Mouse (Mus musculus) myocyte (in vitro differentiated cells): Measurements from ENCODE around the gene Dhtkd1. TPM values are rescaled to one million over a fixed set of nuclear protein-coding genes. Genes with fewer than 3 reads are reported as not detected.

Source experiments
- H3K27me3 ChIP-seq: one replicate; pipeline ENCODE4 v1.6.1; 2011; ENCODE audit not compliant: control insufficient read depth, insufficient read depth, insufficient read length
- H3K36me3 ChIP-seq: one replicate; pipeline ENCODE4 v1.6.1; 2011; ENCODE audit not compliant: control insufficient read depth, insufficient read depth
- H3K4me2 ChIP-seq: one replicate; pipeline ENCODE4 v1.6.1; 2011; ENCODE audit warnings: low read depth, control low read depth
- H3K4me3 ChIP-seq: one replicate; pipeline ENCODE4 v1.5.1; 2011; ENCODE audit warnings: mild to moderate bottlenecking, control low read depth, moderate library complexity
- H3K79me2 ChIP-seq: one replicate; pipeline ENCODE4 v1.6.1; 2011; ENCODE audit not compliant: control insufficient read depth, insufficient read depth
- H3ac ChIP-seq: one replicate; pipeline ENCODE4 v1.6.1; 2011; ENCODE audit not compliant: control insufficient read depth, insufficient read length
- CEBPB ChIP-seq: IDR thresholded peaks from 2 replicates; pipeline ENCODE4 v1.6.1; 2011; ENCODE audit warnings: mild to moderate bottlenecking, moderate library complexity; ENCODE audit not compliant: poor library complexity, insufficient read depth, severe bottlenecking
- E2F4 ChIP-seq: IDR thresholded peaks from one replicate; pipeline ENCODE4 v1.6.1; 2011; ENCODE audit warnings: mild to moderate bottlenecking, control low read depth, moderate library complexity; ENCODE audit not compliant: insufficient read depth
- MAX ChIP-seq: IDR thresholded peaks from one replicate; pipeline ENCODE4 v1.6.1; 2011; ENCODE audit warnings: low read depth, mild to moderate bottlenecking, control low read depth
- MYOD1 ChIP-seq, 3 experiments: IDR thresholded peaks; one replicate each; pipeline ENCODE4 v1.6.1; 2011; ENCODE audit warnings: control low read depth in 2 of 3, low read depth in 2 of 3, mild to moderate bottlenecking in 2 of 3, moderate library complexity in 1 of 3; ENCODE audit not compliant: insufficient read length in 2 of 3, control insufficient read depth in 1 of 3
- MYOG ChIP-seq, 3 experiments: IDR thresholded peaks; one replicate each; pipeline ENCODE4 v1.6.1; 2011; ENCODE audit warnings: control low read depth in 2 of 3, low read depth in 2 of 3, mild to moderate bottlenecking in 2 of 3; ENCODE audit not compliant: insufficient read length in 2 of 3, control insufficient read depth in 1 of 3, insufficient read depth in 1 of 3
- POLR2A ChIP-seq: IDR thresholded peaks from one replicate; pipeline ENCODE4 v1.6.1; 2011; ENCODE audit warnings: low read depth, mild to moderate bottlenecking, control low read depth, moderate library complexity; ENCODE audit not compliant: insufficient read length
- POLR2AphosphoS2 ChIP-seq: IDR thresholded peaks from one replicate; pipeline ENCODE4 v1.6.1; 2011; ENCODE audit warnings: low read depth, control low read depth; ENCODE audit not compliant: insufficient read length
- REST ChIP-seq: IDR thresholded peaks from one replicate; pipeline ENCODE4 v1.6.1; 2011; ENCODE audit warnings: mild to moderate bottlenecking, control low read depth, moderate library complexity; ENCODE audit not compliant: insufficient read depth, insufficient read length
- SRF ChIP-seq: IDR thresholded peaks from one replicate; pipeline ENCODE4 v1.6.1; 2011; ENCODE audit warnings: low read depth; ENCODE audit not compliant: control insufficient read depth, insufficient read length
- TCF12 ChIP-seq: IDR thresholded peaks from one replicate; pipeline ENCODE4 v1.6.1; 2011; ENCODE audit warnings: mild to moderate bottlenecking, control low read depth; ENCODE audit not compliant: poor library complexity, insufficient read depth, severe bottlenecking
- TCF3 ChIP-seq: IDR thresholded peaks from one replicate; pipeline ENCODE4 v1.6.1; 2011; ENCODE audit warnings: low read depth, control low read depth; ENCODE audit not compliant: insufficient read length
- USF1 ChIP-seq: IDR thresholded peaks from one replicate; pipeline ENCODE4 v1.6.1; 2011; ENCODE audit warnings: low read depth, mild to moderate bottlenecking, control low read depth, moderate library complexity
- polyA plus RNA-seq: library from polyadenylated mRNA; unstranded; fragments of >200 nt; fragmentation: generic; extraction: Trizol; gene quantifications from one replicate; pipeline ENCODE4 v1.2.1, GENCODE M21; 2012; ENCODE audit warnings: missing spikeins

Dhtkd1 gene
- polyA plus RNA-seq, 1 experiment: 0.12 TPM

GRCm38 (mm10) chr2:5929793-5930192 is 12.8 kb downstream of the Dhtkd1 start:
- TF ChIP-seq CEBPB: no peak
- no peak for TF ChIP-seq MYOD1 (IDR thresholded peaks at IDR 0.05; ENCODE audit: control insufficient read depth in 1 of 3, insufficient read length in 2 of 3, low read depth in 2 of 3)
- no peak for TF ChIP-seq SRF
- TF ChIP-seq POLR2A: no peak
- TF ChIP-seq REST: no peak
- TF ChIP-seq MAX: no peak
- TF ChIP-seq E2F4: no peak
- no peak for TF ChIP-seq TCF12
- TF ChIP-seq MYOG (IDR thresholded peaks at IDR 0.05; ENCODE audit: control insufficient read depth in 1 of 3, insufficient read depth in 1 of 3, insufficient read length in 2 of 3, low read depth in 2 of 3): no peak
- TF ChIP-seq USF1: no peak
- no peak for TF ChIP-seq POLR2AphosphoS2
- TF ChIP-seq TCF3: no peak
- no peaks in the 10 kb centered on the region for H3K36me3 ChIP-seq
- H3K79me2 ChIP-seq: no peaks in the 10 kb centered on the region
- H3K27me3 ChIP-seq: no peaks in the 10 kb centered on the region
- no peak overlapping the region for H3K4me2 ChIP-seq
- H3K4me3 ChIP-seq: no peak overlapping the region
- H3ac ChIP-seq: no peak overlapping the region

DNA sequence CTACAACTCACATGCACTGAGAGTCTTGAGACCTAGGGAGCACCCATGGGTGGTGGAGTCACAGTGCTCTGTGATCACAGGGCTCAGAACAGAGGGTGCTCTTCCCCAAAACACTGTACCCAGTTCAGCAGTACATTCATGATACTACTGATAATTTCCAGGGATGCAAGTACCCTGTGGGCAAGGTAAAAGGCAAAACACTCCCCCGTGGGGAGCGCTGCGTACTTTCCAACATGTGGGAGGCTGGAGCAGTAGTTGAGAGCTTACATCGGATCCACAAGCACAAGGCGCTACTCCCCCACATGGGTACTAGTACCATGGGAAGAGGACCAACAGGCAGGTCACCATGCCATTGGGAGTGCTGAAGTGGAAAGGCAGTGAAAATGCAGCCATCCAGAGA is 15.1 kb downstream of the Dhtkd1 start:
- H3K36me3 ChIP-seq: no peaks in the 10 kb centered on the region
- TF ChIP-seq TCF3: no peak
- TF ChIP-seq TCF12: no peak
- H3K4me3 ChIP-seq: no peak overlapping the region
- no peak overlapping the region for H3K4me2 ChIP-seq
- H3ac ChIP-seq: no peak overlapping the region
- no peaks in the 10 kb centered on the region for H3K79me2 ChIP-seq
- no peaks in the 10 kb centered on the region for H3K27me3 ChIP-seq

DNA sequence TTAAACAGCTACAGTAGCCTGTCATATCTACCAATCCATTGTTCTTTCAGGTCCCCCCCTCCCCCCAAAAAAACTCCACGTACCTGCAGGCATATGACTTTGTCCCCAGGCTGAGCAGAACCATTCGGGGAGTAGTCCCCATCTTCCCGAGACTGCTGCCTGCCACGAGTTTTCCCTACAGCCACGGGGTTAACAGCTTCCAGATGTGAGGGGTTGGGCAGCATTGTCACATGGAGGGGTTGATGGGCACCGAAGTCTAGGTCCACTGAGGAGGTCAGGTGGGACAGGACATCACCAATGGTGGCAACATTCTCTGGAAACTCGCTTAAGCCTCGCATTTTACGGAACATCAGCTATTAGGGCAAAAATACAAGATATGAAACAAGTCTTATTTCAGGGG is 18.8 kb downstream of the Dhtkd1 start:
- Histone ChIP-seq H3K4me3 (no peak overlapping the region), H3K4me2 (no peak overlapping the region), H3K36me3 (no peaks in the 10 kb centered on the region), H3K27me3 (no peaks in the 10 kb centered on the region), H3K79me2 (no peaks in the 10 kb centered on the region), H3ac (no peak overlapping the region)
- no peak for TF ChIP-seq REST
- no peak for TF ChIP-seq SRF
- TF ChIP-seq MYOD1 (IDR thresholded peaks at IDR 0.05; ENCODE audit: control insufficient read depth in 1 of 3, insufficient read length in 2 of 3, low read depth in 2 of 3): no peak
- TF ChIP-seq MYOG (IDR thresholded peaks at IDR 0.05; ENCODE audit: control insufficient read depth in 1 of 3, insufficient read depth in 1 of 3, insufficient read length in 2 of 3, low read depth in 2 of 3): no peak
- no peak for TF ChIP-seq TCF3

- Histone ChIP-seq H3K27me3 (no peaks in the 10 kb centered on the region), H3K4me3 (no peak overlapping the region)
These were observed 19.8 kb downstream of the Dhtkd1 start for GRCm38 (mm10) chr2:5922823-5923222.

GRCm38 (mm10) chr2:5911282-5911965 is 31.2 kb downstream of the Dhtkd1 start:
- Histone ChIP-seq H3K79me2 (no peaks in the 10 kb centered on the region), H3ac (no peak overlapping the region), H3K27me3 (no peaks in the 10 kb centered on the region), H3K4me2 (no peak overlapping the region), H3K36me3 (no peaks in the 10 kb centered on the region), H3K4me3 (no peak overlapping the region)
- TF ChIP-seq CEBPB: no peak
- peak in 1 of 3 experiments; percentile 2 for TF ChIP-seq MYOD1 (IDR thresholded peaks at IDR 0.05; ENCODE audit: control insufficient read depth in 1 of 3, insufficient read length in 2 of 3, low read depth in 2 of 3)

More at GRCm38 (mm10) chr2:5922823-5923222, 19.8 kb downstream of the Dhtkd1 start:
- Histone ChIP-seq H3K79me2 (no peaks in the 10 kb centered on the region), H3K36me3 (no peaks in the 10 kb centered on the region), H3K4me2 (no peak overlapping the region), H3ac (no peak overlapping the region)
- TF ChIP-seq USF1: no peak
- no peak for TF ChIP-seq CEBPB
- TF ChIP-seq SRF: no peak
- TF ChIP-seq TCF12: no peak
- TF ChIP-seq E2F4: no peak
- TF ChIP-seq POLR2A: no peak
- TF ChIP-seq MAX: no peak
- no peak for TF ChIP-seq POLR2AphosphoS2
- TF ChIP-seq MYOD1 (IDR thresholded peaks at IDR 0.05; ENCODE audit: control insufficient read depth in 1 of 3, insufficient read length in 2 of 3, low read depth in 2 of 3): no peak
